Mouse (Mus musculus) lung, postnatal 0 days (tissue): ENCODE measurements around the gene Cdkn1a. TPM values are rescaled to one million over a fixed set of nuclear protein-coding genes. Genes with fewer than 3 reads are reported as not detected.

Experiments
- ATAC-seq: fragments of 200-750 bp; cut with Nextera tagmentation; 2 replicates; pipeline ENCODE4 v1.8.0; 2017; ENCODE audit warnings: moderate library complexity
- DNase-seq: peaks from one replicate; pipeline ENCODE4 v3.0.0-alpha.2; 2016; ENCODE audit warnings: low spot score
- H3K27ac ChIP-seq: fragments of 300-500 bp; sonication (generic); 2 replicates; pipeline ENCODE4 v1.5.1; 2014; ENCODE audit warnings: antibody characterized with exemption, mild to moderate bottlenecking, low read length, mixed read lengths
- H3K27me3 ChIP-seq: fragments of 300-500 bp; sonication (generic); replicated peaks from 2 replicates; pipeline ENCODE4 v1.6.1; 2014; ENCODE audit warnings: low read length, mixed read lengths; ENCODE audit not compliant: insufficient read depth
- H3K36me3 ChIP-seq: fragments of 300-500 bp; sonication (generic); 2 replicates; pipeline ENCODE4 v1.6.1; 2014; ENCODE audit warnings: low read length, mixed read lengths; ENCODE audit not compliant: insufficient read depth
- H3K4me1 ChIP-seq: fragments of 300-500 bp; sonication (generic); 2 replicates; pipeline ENCODE4 v1.6.1; 2014; ENCODE audit warnings: antibody characterized with exemption, low read depth, low read length, mixed read lengths; ENCODE audit not compliant: insufficient read depth
- H3K4me2 ChIP-seq: fragments of 300-500 bp; sonication (generic); replicated peaks from 2 replicates; pipeline ENCODE4 v1.6.1; 2014; ENCODE audit warnings: low read depth, mild to moderate bottlenecking, low read length, moderate library complexity, mixed read lengths
- H3K4me3 ChIP-seq: fragments of 300-500 bp; sonication (generic); 2 replicates; pipeline ENCODE4 v1.5.1; 2014; ENCODE audit warnings: low read depth, low read length
- H3K9ac ChIP-seq: fragments of 300-500 bp; sonication (generic); replicated peaks from 2 replicates; pipeline ENCODE4 v1.6.1; 2014; ENCODE audit warnings: low read depth, mild to moderate bottlenecking
- H3K9me3 ChIP-seq: fragments of 300-500 bp; sonication (generic); 2 replicates; pipeline ENCODE4 v1.6.1; 2016; ENCODE audit warnings: low read length, mixed read lengths
- CTCF ChIP-seq: IDR thresholded peaks from 2 replicates; pipeline ENCODE4 v1.5.1; 2016; ENCODE audit warnings: antibody characterized with exemption, mild to moderate bottlenecking
- EP300 ChIP-seq: IDR thresholded peaks from 2 replicates; pipeline ENCODE4 v1.6.1; 2016; ENCODE audit warnings: antibody characterized with exemption, mild to moderate bottlenecking, control low read depth
- WGBS: fragments of 180-500 bp; shearing (Covaris S2); extraction: QIAGEN DNeasy Blood & Tissue Kit; methylation state at CpG from one replicate; pipeline ENCODE4 v1.1.7; 2014; 5-methylcytosine and 5-hydroxymethylcytosine counted together
- polyA plus RNA-seq: library from polyadenylated mRNA; unstranded; fragments of >200 nt; fragmentation: Nextera tagmentation; extraction: Ambion mirVana; gene quantifications from 2 replicates; pipeline ENCODE4 v1.2.1, GENCODE M21; 2015

The Cdkn1a gene
- polyA plus RNA-seq, 1 experiment from 2014 or later = 177 TPM

- Histone ChIP-seq H3K4me1 (no peaks in the 10 kb centered on the region; the same call in 1 of the 2 replicates), H3K9me3 (no peaks in the 10 kb centered on the region), H3K27me3 (no peaks in the 10 kb centered on the region), H3K4me2 (no peak overlapping the region), H3K36me3 (no peaks in the 10 kb centered on the region), H3K27ac (no peak overlapping the region), H3K9ac (no peak overlapping the region), H3K4me3 (no peak overlapping the region)
- DNase-seq = no peak
- no peak for ATAC-seq
- TF ChIP-seq EP300 (no peak), CTCF (no peak)
- 54% methylated on average over 5 of the region's 5 CpGs for WGBS
Measured at GRCm38 (mm10) chr17:29067847-29068246, 22.9 kb upstream of the Cdkn1a start.

DNA sequence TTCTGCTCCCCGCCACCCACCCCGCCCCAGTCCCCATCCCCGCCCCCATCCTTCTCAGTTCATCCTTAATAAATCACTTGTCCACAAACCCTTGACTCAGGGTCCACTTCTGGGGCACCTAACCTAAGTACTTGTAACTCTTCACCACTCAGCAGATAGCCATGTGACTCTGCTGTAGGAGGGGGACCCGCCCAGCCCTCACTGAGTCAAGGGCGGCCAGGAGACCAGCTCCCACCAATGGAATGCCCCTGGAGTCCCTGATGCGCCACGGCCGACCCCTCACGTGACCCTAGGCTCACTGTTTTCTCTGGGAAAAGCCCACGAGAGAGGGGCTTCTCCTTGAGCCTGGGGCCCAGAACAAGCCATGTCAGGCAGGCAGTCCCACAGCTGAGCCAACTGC is 21.7 kb upstream of the Cdkn1a start:
- WGBS = 46% methylated on average over 10 of the region's 10 CpGs
- Histone ChIP-seq H3K4me3 (no peak overlapping the region), H3K9ac (no peak overlapping the region), H3K36me3 (no peaks in the 10 kb centered on the region), H3K9me3 (no peaks in the 10 kb centered on the region), H3K4me1 (no peaks in the 10 kb centered on the region; the same call in 1 of the 2 replicates), H3K27me3 (no peaks in the 10 kb centered on the region), H3K4me2 (no peak overlapping the region), H3K27ac (no peak overlapping the region)
- DNase-seq (no peak), ATAC-seq (peak; percentile 74)
- TF ChIP-seq CTCF (no peak), EP300 (no peak)

- H3K9ac ChIP-seq = no peak overlapping the region
- ATAC-seq = no peak
- H3K4me3 ChIP-seq = no peak overlapping the region
- no peak for DNase-seq
- no peak overlapping the region for H3K27ac ChIP-seq
- H3K36me3 ChIP-seq = no peaks in the 10 kb centered on the region
- 71% methylated on average over 5 of the region's 5 CpGs for WGBS
- no peaks in the 10 kb centered on the region for H3K27me3 ChIP-seq
- TF ChIP-seq EP300 (no peak), CTCF (no peak)
- no peaks in the 10 kb centered on the region; the same call in 1 of the 2 replicates for H3K4me1 ChIP-seq
- no peaks in the 10 kb centered on the region for H3K9me3 ChIP-seq
- H3K4me2 ChIP-seq = no peak overlapping the region
Measured at GRCm38 (mm10) chr17:29071820-29072219, 19.0 kb upstream of the Cdkn1a start.

DNA sequence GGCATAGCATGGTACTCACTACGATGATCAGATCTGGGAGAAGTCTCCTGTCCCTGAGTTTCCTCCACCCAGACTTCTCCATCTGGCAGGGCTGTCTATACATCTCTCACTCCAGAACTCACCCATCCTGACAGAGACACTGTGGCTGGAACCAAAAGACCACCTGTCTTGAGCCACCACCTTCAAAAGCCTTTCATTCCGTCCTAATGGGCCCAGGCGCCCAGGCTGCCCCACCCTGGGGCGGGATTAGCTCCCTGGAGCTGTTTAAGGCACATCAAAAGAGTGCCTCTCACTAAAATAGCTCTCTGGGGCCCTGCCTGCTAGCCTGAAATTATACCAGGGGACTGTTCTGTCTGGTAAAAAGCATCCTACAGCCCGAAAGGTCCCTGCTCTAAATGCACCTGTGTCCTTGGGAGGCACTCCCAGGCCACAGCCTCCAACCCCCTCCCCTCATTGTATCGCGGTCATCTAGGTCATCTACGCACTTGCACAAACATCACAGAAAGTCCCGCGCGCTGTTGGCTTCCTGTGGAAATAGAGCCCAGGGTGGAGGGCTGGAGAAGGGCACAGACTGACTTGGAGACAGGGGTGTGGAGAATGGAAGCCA is 18.0 kb upstream of the Cdkn1a start:
- no peak overlapping the region for H3K4me2 ChIP-seq
- DNase-seq = no peak
- no peak overlapping the region for H3K4me3 ChIP-seq
- H3K27me3 ChIP-seq = no peaks in the 10 kb centered on the region
- H3K4me1 ChIP-seq = no peaks in the 10 kb centered on the region; the same call in 1 of the 2 replicates
- TF ChIP-seq CTCF (no peak), EP300 (no peak)
- no peak for ATAC-seq
- H3K27ac ChIP-seq = no peak overlapping the region
- WGBS = 20% methylated on average over 11 of the region's 11 CpGs
- H3K9me3 ChIP-seq = no peaks in the 10 kb centered on the region
- H3K9ac ChIP-seq = no peak overlapping the region
- no peaks in the 10 kb centered on the region for H3K36me3 ChIP-seq

- no peaks in the 10 kb centered on the region for H3K9me3 ChIP-seq
- no peaks in the 10 kb centered on the region; the same call in 1 of the 2 replicates for H3K4me1 ChIP-seq
- ATAC-seq (no peak), DNase-seq (no peak)
- no peak overlapping the region for H3K27ac ChIP-seq
- H3K4me2 ChIP-seq = no peak overlapping the region
- H3K4me3 ChIP-seq = no peak overlapping the region
- TF ChIP-seq CTCF = no peak
- no peak for TF ChIP-seq EP300
- 53% methylated on average over 5 of the region's 5 CpGs for WGBS
- no peaks in the 10 kb centered on the region for H3K36me3 ChIP-seq
- H3K9ac ChIP-seq = no peak overlapping the region
- no peaks in the 10 kb centered on the region for H3K27me3 ChIP-seq
Measured at GRCm38 (mm10) chr17:29073313-29073712, 17.5 kb upstream of the Cdkn1a start.

- H3K4me2 ChIP-seq = no peak overlapping the region
- no peak for TF ChIP-seq CTCF
- TF ChIP-seq EP300 = no peak
- WGBS = 69% methylated on average over 13 of the region's 13 CpGs
- H3K9me3 ChIP-seq = no peaks in the 10 kb centered on the region
- H3K9ac ChIP-seq = no peak overlapping the region
- no peak overlapping the region for H3K27ac ChIP-seq
- H3K36me3 ChIP-seq = no peaks in the 10 kb centered on the region
- H3K27me3 ChIP-seq = no peaks in the 10 kb centered on the region
- DNase-seq = no peak
- peaks cover 3% of the 10 kb centered on the region; the same call in 1 of the 2 replicates for H3K4me1 ChIP-seq
- H3K4me3 ChIP-seq = no peak overlapping the region
- ATAC-seq = no peak
Measured at GRCm38 (mm10) chr17:29074085-29074484, 16.7 kb upstream of the Cdkn1a start.

GRCm38 (mm10) chr17:29076235-29076634 is 14.5 kb upstream of the Cdkn1a start:
- DNase-seq (no peak), ATAC-seq (no peak)
- Histone ChIP-seq H3K27me3 (no peaks in the 10 kb centered on the region), H3K9me3 (no peaks in the 10 kb centered on the region), H3K36me3 (no peaks in the 10 kb centered on the region), H3K4me3 (no peak overlapping the region), H3K4me2 (no peak overlapping the region), H3K9ac (no peak overlapping the region), H3K4me1 (peaks cover 5% of the 10 kb centered on the region; the same call in 1 of the 2 replicates), H3K27ac (no peak overlapping the region)
- 74% methylated on average over 8 of the region's 8 CpGs for WGBS
- TF ChIP-seq CTCF = no peak
- TF ChIP-seq EP300 = no peak
